Mouse (Mus musculus): ENCODE data around the gene Gm38392. TPM values are rescaled to one million over a fixed set of nuclear protein-coding genes. Genes with fewer than 3 reads are reported as not detected.
"Not testable (repeated sequence)": the region's sequence is repeated elsewhere in the genome, so short reads cannot be mapped to it uniquely, and the experiment has no call there.

Gene Gm38392
- total RNA-seq, 2 experiments from 2014 or later: 0.74 to 0.95 TPM

DNA sequence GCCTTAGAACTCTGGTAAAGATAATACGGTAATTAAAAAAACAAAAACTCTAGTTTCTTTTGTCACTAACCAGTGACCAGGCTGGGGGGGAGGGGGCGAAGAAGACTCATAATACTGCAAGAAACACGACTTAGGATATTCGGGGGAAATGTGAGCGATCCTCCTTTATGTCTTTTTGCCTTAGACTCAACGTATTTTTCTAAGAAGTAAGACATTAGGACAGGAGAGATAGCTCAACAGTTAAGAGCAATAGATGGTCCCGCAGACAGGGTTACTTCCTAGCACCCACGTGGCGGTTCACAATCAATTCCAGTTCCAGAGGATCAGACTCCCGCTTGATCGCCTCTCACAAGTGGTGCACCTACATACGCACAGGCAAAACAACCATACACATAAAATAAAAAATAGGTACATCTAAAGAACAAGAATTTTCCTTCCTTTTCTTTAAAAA is 9.1 kb upstream of the Gm38392 start:
- no peak for DNase-seq
- intact Hi-C loops (cut with DNase I): no loop called here
- TF ChIP-seq CTCF (IDR thresholded peaks at IDR 0.05): no peak

DNA sequence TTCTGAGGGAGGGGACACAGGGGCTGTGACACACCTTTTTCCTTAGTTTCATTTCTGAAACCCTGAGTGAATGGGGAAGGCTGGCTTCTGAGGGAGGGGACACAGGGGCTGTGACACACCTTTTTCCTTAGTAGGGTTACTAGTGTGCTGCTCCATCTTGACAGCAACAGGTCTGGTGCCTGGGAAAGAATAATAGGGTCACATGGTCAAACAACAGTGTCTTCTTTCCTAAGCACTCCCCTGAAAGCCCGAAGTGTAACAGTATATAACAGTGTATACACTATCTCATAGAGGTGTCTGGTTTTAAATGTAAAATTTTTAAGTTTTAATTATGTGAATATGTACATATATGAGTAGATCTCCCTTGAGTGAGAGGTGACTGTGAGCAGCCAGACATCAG is 8.3 kb upstream of the Gm38392 start:
- H3K4me3 ChIP-seq; H3K27ac ChIP-seq; intact Hi-C loops (cut with DNase I); DNase-seq: not testable (repeated sequence)

More for the DNA sequence above, 9.1 kb upstream of the Gm38392 start:
- Histone ChIP-seq H3K4me3 (peak overlapping the region; percentile 80), H3K27ac (peak overlapping the region; percentile 96)

DNA sequence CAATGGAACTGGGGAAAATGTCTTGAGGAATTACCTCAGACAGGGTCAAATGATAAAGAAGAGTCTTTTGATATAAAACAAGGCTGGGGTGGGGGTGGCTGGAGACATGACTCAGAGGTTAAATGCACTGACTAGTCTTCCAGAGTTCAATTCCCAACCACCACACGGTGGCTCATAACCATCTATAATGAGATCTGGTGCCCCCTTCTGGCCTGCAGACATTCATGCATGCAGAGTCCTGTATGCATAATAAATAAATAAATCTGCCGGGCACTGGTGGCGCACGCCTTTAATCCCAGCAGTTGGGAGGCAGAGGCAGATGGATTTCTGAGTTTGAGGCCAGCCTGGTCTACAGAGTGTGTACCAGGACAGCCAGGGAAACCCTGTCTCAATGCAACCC is 5.0 kb upstream of the Gm38392 start:
- DNase-seq: peak; percentile 25
- intact Hi-C loops (cut with DNase I): no loop called here
- peak; percentile 58 for TF ChIP-seq CTCF (IDR thresholded peaks at IDR 0.05)
- H3K27ac ChIP-seq: no peak overlapping the region
- no peak overlapping the region for H3K4me3 ChIP-seq

DNA sequence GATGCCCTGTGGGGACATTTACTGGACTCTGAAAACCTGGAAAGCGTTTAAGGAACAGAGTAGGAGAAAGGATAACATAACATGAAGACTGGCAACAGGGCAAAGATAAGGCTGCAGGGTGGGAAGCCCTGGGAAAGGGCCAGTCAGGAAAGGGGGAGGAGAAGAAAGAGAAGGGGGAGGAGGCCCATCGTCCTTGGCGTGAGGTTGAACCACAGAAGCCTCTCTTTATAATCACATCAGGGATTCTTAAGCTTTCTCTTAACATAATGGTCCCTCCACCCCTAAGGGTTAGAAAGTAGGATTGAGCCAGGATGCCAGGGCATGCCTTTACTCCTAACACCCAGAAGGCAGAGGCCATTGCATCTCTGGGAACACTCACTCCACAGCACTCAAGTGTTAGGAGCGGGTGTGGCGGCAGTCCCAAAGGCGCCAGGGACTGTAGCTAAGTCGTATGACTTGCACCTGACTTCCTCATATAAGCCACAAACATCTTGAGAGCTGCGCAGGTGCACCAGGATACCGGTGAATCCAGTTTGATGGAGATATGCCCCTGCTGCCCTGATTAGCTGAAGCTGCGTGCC is 1.2 kb upstream of the Gm38392 start:
- H3K4me3 ChIP-seq; DNase-seq; H3K27ac ChIP-seq; intact Hi-C loops (cut with DNase I): not testable (repeated sequence)

DNA sequence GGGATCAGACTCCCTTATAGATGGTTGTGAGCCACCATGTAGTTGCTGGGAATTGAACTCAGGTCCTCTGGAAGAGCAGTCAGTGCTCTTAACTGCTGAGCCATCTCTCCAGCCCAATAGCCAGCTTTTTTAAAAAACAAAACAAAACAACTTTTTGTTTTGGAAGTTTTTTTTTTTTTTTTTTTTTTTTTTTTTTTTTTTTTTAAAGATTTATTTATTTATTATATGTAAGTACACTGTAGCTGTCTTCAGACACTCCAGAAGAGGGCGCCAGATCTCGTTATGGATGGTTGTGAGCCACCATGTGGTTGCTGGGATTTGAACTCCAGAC is 1.5 kb downstream of the Gm38392 start:
- DNase-seq; intact Hi-C loops (cut with DNase I); H3K4me3 ChIP-seq; H3K27ac ChIP-seq: not testable (repeated sequence)

DNA sequence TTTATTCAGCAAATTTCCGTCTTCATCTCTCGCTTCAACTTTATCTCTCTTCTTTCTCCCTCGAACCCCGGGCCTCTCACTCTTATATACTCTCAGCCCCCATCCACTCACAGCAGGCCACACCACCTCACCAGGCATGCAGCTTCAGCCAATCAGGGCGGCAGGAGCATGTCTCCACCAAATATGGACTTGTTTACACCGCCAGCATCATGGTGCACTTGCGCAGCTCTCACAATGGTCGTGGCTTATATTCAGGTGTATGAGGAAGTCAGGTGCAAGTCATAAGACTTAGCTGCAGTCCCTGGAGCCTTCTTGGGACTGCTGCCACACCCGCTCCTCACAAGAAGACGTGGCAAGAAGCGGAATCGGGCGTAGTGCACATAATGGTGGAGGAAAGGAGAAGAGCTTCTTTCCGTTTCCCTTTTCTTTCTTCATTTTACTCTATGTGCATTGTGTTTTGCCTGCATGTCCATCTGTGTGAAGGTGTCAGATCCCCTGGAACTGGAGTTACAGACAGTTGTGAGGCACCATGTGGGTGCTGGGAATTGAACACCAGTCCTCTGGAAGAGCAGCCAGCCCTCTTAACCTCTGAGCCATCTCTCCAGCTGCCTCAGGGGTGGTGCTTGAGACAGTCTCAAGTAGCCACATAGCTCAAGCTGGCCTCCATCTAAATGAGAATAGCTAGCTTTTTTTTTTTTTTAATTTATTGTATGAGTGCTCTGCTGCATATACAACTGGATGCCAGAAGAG is 2.0 kb downstream of the Gm38392 start:
- intact Hi-C loops (cut with DNase I); H3K27ac ChIP-seq; H3K4me3 ChIP-seq; DNase-seq: not testable (repeated sequence)

DNA sequence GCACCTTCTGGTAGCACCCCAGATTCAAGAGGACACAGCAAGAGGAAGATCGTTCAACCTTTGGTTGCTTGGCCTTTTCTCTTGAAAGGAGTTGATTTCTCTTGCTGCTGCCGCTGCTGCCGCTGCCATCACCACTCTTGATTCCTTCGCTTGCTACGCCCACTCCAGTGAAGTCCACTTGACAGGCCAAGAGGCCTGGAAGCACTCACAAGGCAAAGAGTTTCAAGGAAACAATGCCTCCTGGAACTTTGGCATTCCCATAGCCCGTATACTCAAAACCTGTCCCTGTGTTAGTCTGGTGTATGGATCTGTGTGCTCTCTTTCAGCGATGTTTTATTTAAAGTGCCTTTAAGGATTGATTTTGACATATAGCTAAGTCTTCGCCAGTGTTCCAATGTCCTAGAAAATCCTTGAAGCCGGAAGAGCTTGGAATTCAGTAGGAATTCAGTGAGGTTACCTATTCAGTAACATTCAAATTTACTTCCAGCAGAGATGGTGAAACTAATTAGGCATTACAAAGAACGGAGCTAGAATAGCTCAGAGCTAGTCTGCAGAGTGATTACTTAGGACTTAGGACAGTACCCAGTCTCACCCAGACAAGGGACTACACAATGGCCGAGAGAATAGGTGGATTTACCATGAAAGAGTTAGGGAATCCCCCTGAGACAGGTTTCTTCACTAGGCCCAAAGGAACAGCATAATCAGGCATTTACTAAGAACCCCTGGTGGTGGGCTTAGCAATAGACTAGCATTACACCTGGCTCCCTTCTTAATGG is 5.7 kb downstream of the Gm38392 start:
- H3K27ac ChIP-seq; H3K4me3 ChIP-seq; DNase-seq; intact Hi-C loops (cut with DNase I): not testable (repeated sequence)

DNA sequence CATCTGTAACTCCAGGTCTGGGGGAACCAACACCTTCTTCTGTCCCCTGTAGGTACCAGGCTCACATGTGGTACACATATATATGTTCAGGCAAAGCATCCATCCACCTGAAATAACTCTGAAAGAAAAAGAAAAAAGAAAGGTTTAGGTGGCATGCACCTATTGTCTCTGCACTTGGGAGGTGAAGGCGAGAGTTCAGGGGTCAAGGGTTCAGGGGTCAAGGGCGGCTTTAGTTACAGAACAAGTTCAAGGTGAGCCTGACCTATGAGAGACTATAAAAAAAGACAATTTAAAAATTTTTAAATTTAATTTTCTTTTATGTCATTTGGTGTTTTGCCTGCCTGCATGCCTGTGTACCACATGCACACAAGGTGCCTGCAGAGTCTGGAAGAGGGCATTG is 7.0 kb downstream of the Gm38392 start:
- no peak overlapping the region for H3K4me3 ChIP-seq
- TF ChIP-seq CTCF (IDR thresholded peaks at IDR 0.05): no peak
- intact Hi-C loops (cut with DNase I): no loop called here
- no peak overlapping the region for H3K27ac ChIP-seq
- DNase-seq: no peak

DNA sequence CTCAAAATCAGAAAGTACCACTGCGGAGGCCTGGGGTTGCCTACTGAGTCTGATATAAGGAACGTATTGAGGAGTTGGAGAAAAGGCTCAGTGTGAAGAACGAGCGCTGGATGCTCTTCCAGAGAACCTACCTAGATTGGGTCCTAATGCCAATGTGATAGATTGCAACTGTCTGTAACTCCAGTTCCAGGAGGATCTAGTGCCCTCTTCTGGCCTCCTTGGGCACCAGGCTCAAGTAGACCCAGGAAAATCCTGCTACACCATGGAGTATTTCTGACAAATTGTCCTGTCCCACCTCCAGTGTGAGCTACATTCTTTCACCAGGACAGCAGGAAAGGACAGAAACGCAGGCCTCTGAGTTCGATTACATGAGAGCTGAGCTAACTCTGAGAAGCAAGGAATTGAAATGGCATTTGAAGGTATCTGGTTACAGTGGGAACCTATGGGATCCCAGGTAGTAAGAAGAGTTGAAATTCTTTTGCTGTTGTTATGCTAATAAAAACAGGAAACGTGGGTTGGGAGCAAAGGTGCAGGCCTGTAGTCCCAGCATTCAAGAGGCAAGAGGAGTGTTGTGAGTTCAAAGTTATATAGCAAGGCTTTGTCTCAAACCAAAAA is 10.4 kb downstream of the Gm38392 start:
- TF ChIP-seq CTCF (IDR thresholded peaks at IDR 0.05): peak; percentile 53
- DNase-seq: no peak
- no peak overlapping the region for H3K27ac ChIP-seq
- no peak overlapping the region for H3K4me3 ChIP-seq
- intact Hi-C loops (cut with DNase I): no loop called here

DNA sequence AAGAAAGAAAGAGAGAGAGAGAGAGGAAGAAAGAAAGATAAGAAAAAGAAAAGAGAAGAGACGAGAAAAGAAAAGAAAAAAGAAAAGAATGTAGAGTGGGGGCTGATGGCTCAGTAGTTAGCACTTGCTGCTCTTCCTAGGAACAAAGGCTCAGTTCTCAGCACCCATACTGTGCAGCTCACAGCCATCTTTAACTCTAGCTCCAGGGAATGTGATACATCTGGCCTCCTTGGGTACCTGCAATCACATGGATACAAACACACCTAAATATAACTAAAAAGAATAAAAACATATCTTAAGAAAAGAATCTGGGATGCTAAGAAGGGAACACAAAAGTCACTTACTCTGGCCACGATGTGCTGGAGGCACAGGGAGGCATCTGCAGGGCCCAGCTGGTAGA is 10.9 kb downstream of the Gm38392 start:
- no peak for TF ChIP-seq CTCF (IDR thresholded peaks at IDR 0.05)
- no peak overlapping the region for H3K4me3 ChIP-seq
- no peak for DNase-seq
- intact Hi-C loops (cut with DNase I): no loop called here
- no peak overlapping the region for H3K27ac ChIP-seq

DNA sequence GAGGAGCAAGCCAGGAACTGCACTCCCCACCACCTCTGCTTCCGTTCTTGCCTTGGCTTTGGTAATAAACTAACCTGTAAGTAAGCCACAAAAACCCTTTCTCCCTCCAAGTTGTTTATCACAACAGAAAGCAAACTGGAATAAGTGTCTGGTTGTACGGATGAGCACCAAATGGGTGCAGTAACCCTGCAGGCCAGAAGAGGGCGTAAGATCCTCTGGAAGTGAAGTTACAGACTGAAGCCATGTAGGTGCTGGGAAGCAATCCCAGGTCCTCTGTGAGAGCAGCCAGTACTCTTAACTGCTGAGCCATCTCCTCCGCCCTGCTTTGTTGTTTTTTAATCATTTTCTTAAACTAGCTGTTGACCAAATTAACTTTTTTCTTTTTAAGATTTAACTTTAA is 13.0 kb downstream of the Gm38392 start:
- Histone ChIP-seq H3K4me3 (no peak overlapping the region), H3K27ac (no peak overlapping the region)
- DNase-seq: no peak
- peak; percentile 33; the same call in 1 of the 2 replicates for TF ChIP-seq CTCF (IDR thresholded peaks at IDR 0.05)
- intact Hi-C loops (cut with DNase I): no loop called here

DNA sequence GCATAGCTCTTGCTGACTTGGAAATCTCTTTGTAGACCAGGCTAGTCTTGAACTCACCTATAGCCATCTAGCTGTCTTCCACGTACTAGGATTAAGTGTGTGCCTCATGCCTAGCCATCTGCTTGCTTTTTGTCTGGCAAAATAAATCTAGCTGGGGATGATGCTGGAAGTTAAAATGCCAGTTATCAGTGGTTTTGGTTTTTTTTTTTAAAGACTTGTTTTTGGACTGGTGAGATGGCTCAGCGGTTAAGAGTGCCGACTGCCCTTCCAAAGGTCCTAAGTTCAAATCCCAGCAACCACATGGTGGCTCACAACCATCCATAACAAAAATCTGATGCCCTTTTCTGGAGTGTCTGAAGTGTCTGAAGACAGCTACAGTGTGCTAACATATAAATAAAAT is 15.2 kb downstream of the Gm38392 start:
- intact Hi-C loops (cut with DNase I): no loop called here
- no peak overlapping the region for H3K4me3 ChIP-seq
- no peak overlapping the region for H3K27ac ChIP-seq
- no peak for DNase-seq
- no peak for TF ChIP-seq CTCF (IDR thresholded peaks at IDR 0.05)

DNA sequence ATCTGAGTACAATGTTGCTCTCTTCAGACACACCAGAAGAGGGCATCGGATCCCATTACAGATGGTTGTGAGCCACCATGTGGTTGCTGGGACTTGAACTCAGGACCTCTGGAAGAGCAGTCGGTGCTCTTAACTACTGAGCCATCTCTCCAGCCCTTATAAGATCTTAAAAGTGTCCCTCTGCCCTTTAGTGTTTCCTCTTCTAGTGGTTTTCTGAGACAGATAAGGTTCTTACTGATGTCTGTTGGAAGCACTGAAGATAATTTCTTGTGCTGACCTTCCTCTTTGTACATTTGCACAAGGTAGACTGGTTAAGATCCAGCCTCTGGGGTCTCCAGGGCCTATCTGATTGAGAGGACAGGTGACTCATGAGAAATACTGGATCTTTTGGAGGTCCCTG is 15.7 kb downstream of the Gm38392 start:
- intact Hi-C loops (cut with DNase I); H3K27ac ChIP-seq; DNase-seq; H3K4me3 ChIP-seq: not testable (repeated sequence)

Data from gastrocnemius, adult 2 months (tissue).